ENCODE assay signal across 10 mouse cellular contexts in genomic region chr12:118530514-118530913, GRCm38 (mm10).
DNase-seq lines count a peak whose midpoint lies in the region; ATAC-seq lines count a peak whose summit lies in the region.
"Had no signal": no experiment of that assay in that cellular context is flagged by ENCODE, and none has a peak within 500 bp of the region (broad histone marks: within the 10 kb centered on the region; RNA-seq: fewer than 3 reads in every experiment).

No protein-coding gene starts in this region.

- peaks cover 32% of the 10 kb centered on the region for H3K27me3 ChIP-seq in heart, embryonic 11.5 days (ENCODE audit: control insufficient read depth, insufficient read depth, low read length)
- H3K27me3 ChIP-seq in neural tube, embryonic 11.5 days (ENCODE audit: control insufficient read depth, insufficient read depth, low read length) = peaks cover 36% of the 10 kb centered on the region
- peaks cover 54% of the 10 kb centered on the region for H3K27me3 ChIP-seq in limb, embryonic 12.5 days

- 0% methylated on average over 10 of the region's 10 CpGs for WGBS in heart, embryonic 11.5 days (ENCODE audit: insufficient replicate concordance)
- WGBS in neural tube, embryonic 11.5 days = 3% methylated on average over 10 of the region's 10 CpGs
- WGBS in limb, embryonic 12.5 days = 3% methylated on average over 10 of the region's 10 CpGs

- no peaks in the 10 kb centered on the region for H3K9me3 ChIP-seq in heart, embryonic 11.5 days (replicated peaks; ENCODE audit: control insufficient read depth, low read length)
- no peaks in the 10 kb centered on the region for H3K9me3 ChIP-seq in neural tube, embryonic 11.5 days (ENCODE audit: control insufficient read depth, low read length)
- no peaks in the 10 kb centered on the region for H3K9me3 ChIP-seq in limb, embryonic 12.5 days

- ATAC-seq in heart, embryonic 11.5 days (replicated peaks; ENCODE audit: insufficient number of reproducible peaks, low FRiP score, low TSS enrichment) = no peak
- no peak for ATAC-seq in neural tube, embryonic 11.5 days (ENCODE audit: insufficient read depth, low FRiP score, low TSS enrichment)
- ATAC-seq in limb, embryonic 12.5 days (ENCODE audit: insufficient number of reproducible peaks, insufficient read depth, low FRiP score, low TSS enrichment, low read depth) = no peak
- no peak for ATAC-seq in monocyte, adult 5-6 weeks (replicated peaks; ENCODE audit: insufficient number of reproducible peaks, low FRiP score, low TSS enrichment, poor library complexity, severe bottlenecking)
- ATAC-seq in erythroid progenitor cell, adult 5-6 weeks (replicated peaks; ENCODE audit: low FRiP score, poor library complexity, severe bottlenecking) = no peak

- no peaks in the 10 kb centered on the region for H3K36me3 ChIP-seq in heart, embryonic 11.5 days (ENCODE audit: control insufficient read depth, insufficient read depth, low read length)
- no peaks in the 10 kb centered on the region for H3K36me3 ChIP-seq in neural tube, embryonic 11.5 days (ENCODE audit: control insufficient read depth, insufficient read depth, low read length)
- H3K36me3 ChIP-seq in limb, embryonic 12.5 days = no peaks in the 10 kb centered on the region

- H3K27ac ChIP-seq in heart, embryonic 11.5 days (ENCODE audit: low read depth, low read length) = no peak overlapping the region
- no peak overlapping the region for H3K27ac ChIP-seq in neural tube, embryonic 11.5 days (ENCODE audit: low read depth, low read length)
- H3K27ac ChIP-seq in limb, embryonic 12.5 days = no peak overlapping the region
- H3K27ac ChIP-seq: gastrocnemius, adult 2 months had no signal

- peaks cover 4% of the 10 kb centered on the region; the same call in 1 of the 2 replicates for H3K4me1 ChIP-seq in heart, embryonic 11.5 days (ENCODE audit: control insufficient read depth, insufficient read depth, low read length)
- peaks cover 7% of the 10 kb centered on the region for H3K4me1 ChIP-seq in neural tube, embryonic 11.5 days (ENCODE audit: control insufficient read depth, insufficient read depth, low read length)
- peaks cover 16% of the 10 kb centered on the region for H3K4me1 ChIP-seq in limb, embryonic 12.5 days (replicated peaks)

- H3K4me2 ChIP-seq in heart, embryonic 11.5 days = peak overlapping the region; percentile 65; the same call in 1 of the 2 replicates
- peak overlapping the region; percentile 28; the same call in 1 of the 2 replicates for H3K4me2 ChIP-seq in neural tube, embryonic 11.5 days (ENCODE audit: low read depth)
- peak overlapping the region; percentile 60 for H3K4me2 ChIP-seq in limb, embryonic 12.5 days

- peak overlapping the region; percentile 36; the same call in 1 of the 2 replicates for H3K4me3 ChIP-seq in heart, embryonic 11.5 days (ENCODE audit: low read depth, low read length)
- H3K4me3 ChIP-seq in neural tube, embryonic 11.5 days (ENCODE audit: low read depth, low read length) = no peak overlapping the region
- H3K4me3 ChIP-seq in limb, embryonic 12.5 days (replicated peaks) = peak overlapping the region; percentile 29; the same call in 1 of the 2 replicates
- H3K4me3 ChIP-seq: gastrocnemius, adult 2 months had no signal

- H3K9ac ChIP-seq in heart, embryonic 11.5 days (ENCODE audit: low read depth, low read length) = no peak overlapping the region
- H3K9ac ChIP-seq in neural tube, embryonic 11.5 days (ENCODE audit: low read length) = no peak overlapping the region
- H3K9ac ChIP-seq in limb, embryonic 12.5 days (replicated peaks) = no peak overlapping the region

- DNase-seq in heart, postnatal 4 days = no peak
- DNase-seq in neural tube, embryonic 11.5 days (ENCODE audit: low spot score) = no peak
- DNase-seq in neural tube, embryonic 10.5 days (ENCODE audit: extremely low spot score, low spot score) = no peak
- DNase-seq in layer of hippocampus, postnatal 14 days (ENCODE audit: low spot score in 2 of 2) = no peak
- DNase-seq: gastrocnemius, adult 2 months; lung, postnatal 10 days had no signal
